Mouse (Mus musculus) cerebellum, adult 2 months (tissue): ENCODE results near the gene Slc52a3.

Experiments used
- CTCF ChIP-seq: fragments of 200-500 bp; IDR thresholded peaks from 2 replicates; pipeline ENCODE4 v1.5.1; 2011; ENCODE audit warnings: low read depth, mild to moderate bottlenecking, control low read depth, low read length, moderate library complexity, borderline replicate concordance; ENCODE audit not compliant: insufficient read depth
- POLR2A ChIP-seq: fragments of 200-500 bp; IDR thresholded peaks from 2 replicates; pipeline ENCODE4 v1.6.1; 2011; ENCODE audit warnings: low read length, control low read depth, borderline replicate concordance; ENCODE audit not compliant: insufficient read depth

GRCm38 (mm10) chr2:152002529-152002928, 6.2 kb downstream of the Slc52a3 start:
- TF ChIP-seq CTCF = no peak
- TF ChIP-seq POLR2A = no peak
